Mouse (Mus musculus) CH12.LX (cell line): ENCODE measurements at regions not wholly inside any gene's neighbourhood (a gene's known extent, or its start where the extent isn't known, plus 50 kb on each side); places are given as distances from the start of the nearest gene placed in this dataset.

ENCODE experiments used
- DNase-seq: peaks from one replicate; pipeline ENCODE4 v3.0.0-alpha.2; 2013; ENCODE audit errors: extremely low read depth
- H3K27ac ChIP-seq: 2 replicates; pipeline ENCODE4 v1.5.1; 2012; ENCODE audit warnings: low read depth, mild to moderate bottlenecking, control low read depth, moderate library complexity; ENCODE audit not compliant: insufficient read depth
- H3K27me3 ChIP-seq: replicated peaks from 2 replicates; pipeline ENCODE3; 2012; ENCODE audit warnings: inconsistent platforms
- H3K36me3 ChIP-seq, 2 experiments: replicated peaks in 1 of 2; 2 replicates each; pipeline versions ENCODE3 to v1.6.1; 2012; ENCODE audit warnings: inconsistent platforms in 1 of 2, low read length in 1 of 2, mild to moderate bottlenecking in 1 of 2, mixed read lengths in 1 of 2, moderate library complexity in 1 of 2; ENCODE audit not compliant: control insufficient read depth in 1 of 2, insufficient read depth in 1 of 2
- H3K4me1 ChIP-seq, 2 experiments: 2 replicates each; pipeline ENCODE4 v1.6.1; 2012; ENCODE audit warnings: inconsistent platforms in 1 of 2, moderate library complexity in 1 of 2; ENCODE audit not compliant: insufficient read depth in 2 of 2, control insufficient read depth in 1 of 2
- H3K4me2 ChIP-seq: 2 replicates; pipeline ENCODE4 v1.6.1; 2012; ENCODE audit warnings: low read depth, mild to moderate bottlenecking, control low read depth; ENCODE audit not compliant: poor library complexity, insufficient read depth, severe bottlenecking
- H3K4me3 ChIP-seq, 3 experiments: fragments of 150-350 bp in 1 of 3; sonication (generic) in 1 of 3; replicated peaks in 1 of 3; 2 replicates each; pipeline versions ENCODE3 to v1.5.1; 2011 to 2012; ENCODE audit warnings: low read depth in 2 of 3, low read length in 2 of 3, mild to moderate bottlenecking in 2 of 3, moderate library complexity in 2 of 3, control low read depth in 1 of 3, improper control_type of control experiment in 1 of 3, inconsistent platforms in 1 of 3, mixed read lengths in 1 of 3; ENCODE audit not compliant: poor library complexity in 1 of 3
- H3K79me2 ChIP-seq: replicated peaks from 2 replicates; pipeline ENCODE4 v1.6.1; 2012; ENCODE audit warnings: mild to moderate bottlenecking, moderate library complexity; ENCODE audit not compliant: control insufficient read depth, poor library complexity, insufficient read depth, severe bottlenecking; ENCODE audit errors: extremely low read depth
- H3K9ac ChIP-seq: 2 replicates; pipeline ENCODE4 v1.6.1; 2012; ENCODE audit warnings: low read depth, mild to moderate bottlenecking, control low read depth, moderate library complexity; ENCODE audit not compliant: insufficient read depth
- H3K9me3 ChIP-seq: replicated peaks from 2 replicates; pipeline ENCODE3; 2012; ENCODE audit warnings: low read length, inconsistent platforms, mixed read lengths
- BHLHE40 ChIP-seq: IDR thresholded peaks from 2 replicates; pipeline ENCODE4 v1.6.1; 2011; ENCODE audit warnings: mild to moderate bottlenecking, low read depth, low read length, improper control_type of control experiment
- ELF1 ChIP-seq: IDR thresholded peaks from 2 replicates; pipeline ENCODE4 v1.6.1; 2014; ENCODE audit warnings: low read depth, mild to moderate bottlenecking, inconsistent platforms, low read length, improper control_type of control experiment
- EP300 ChIP-seq: IDR thresholded peaks from 2 replicates; pipeline ENCODE4 v1.6.1; 2011; ENCODE audit warnings: low read length, improper control_type of control experiment
- GABPA ChIP-seq: IDR thresholded peaks from 2 replicates; pipeline ENCODE4 v1.6.1; 2012; ENCODE audit warnings: low read depth, low read length, improper control_type of control experiment, inconsistent platforms; ENCODE audit not compliant: insufficient replicate concordance
- JUND ChIP-seq: conservative IDR thresholded peaks from 2 replicates; pipeline ENCODE4 v1.6.1; 2011; ENCODE audit warnings: low read depth, low read length, improper control_type of control experiment
- MAFK ChIP-seq: IDR thresholded peaks from 2 replicates; pipeline ENCODE4 v1.6.1; 2011; ENCODE audit warnings: low read length, improper control_type of control experiment; ENCODE audit not compliant: insufficient replicate concordance
- MAZ ChIP-seq: IDR thresholded peaks from 2 replicates; pipeline ENCODE4 v1.6.1; 2012; ENCODE audit warnings: low read depth, mild to moderate bottlenecking, inconsistent platforms, low read length, improper control_type of control experiment, moderate library complexity
- MEF2A ChIP-seq: IDR thresholded peaks from 2 replicates; pipeline ENCODE4 v1.6.1; 2014; ENCODE audit warnings: low read depth, mild to moderate bottlenecking, inconsistent platforms, low read length, improper control_type of control experiment, borderline replicate concordance
- PAX5 ChIP-seq: IDR thresholded peaks from 2 replicates; pipeline ENCODE4 v1.6.1; 2012; ENCODE audit warnings: low read length, inconsistent platforms, mixed read lengths
- POLR2A ChIP-seq: IDR thresholded peaks from 2 replicates; pipeline ENCODE4 v1.6.1; 2011; ENCODE audit warnings: low read depth, mild to moderate bottlenecking, improper control_type of control experiment, low read length
- POLR2AphosphoS2 ChIP-seq: IDR thresholded peaks from 2 replicates; pipeline ENCODE4 v1.6.1; 2011; ENCODE audit warnings: low read depth, low read length, improper control_type of control experiment
- UBTF ChIP-seq: IDR thresholded peaks from 2 replicates; pipeline ENCODE4 v1.6.1; 2012; ENCODE audit warnings: low read depth, mild to moderate bottlenecking, inconsistent platforms, low read length, improper control_type of control experiment, moderate library complexity
- dilution Hi-C: fragments of 300-500 bp; cut with MboI; formaldehyde crosslinking; loops from 2 replicates; pipeline ENCODE4 v1.14.3; 2020; ENCODE audit warnings: low sequenced_read_pairs; ENCODE audit not compliant: extremely low pct_unique_long_range_greater_than_20kb, extremely low pct_ligation_motif_present
- in situ Hi-C: fragments of 300-500 bp; cut with MboI; formaldehyde crosslinking; loops from 3 replicates; pipeline ENCODE4 v1.14.3; 2019; ENCODE audit warnings: low sequenced_read_pairs, low pct_ligation_motif_present, low pct_unique_long_range_greater_than_20kb, mixed read lengths

DNA sequence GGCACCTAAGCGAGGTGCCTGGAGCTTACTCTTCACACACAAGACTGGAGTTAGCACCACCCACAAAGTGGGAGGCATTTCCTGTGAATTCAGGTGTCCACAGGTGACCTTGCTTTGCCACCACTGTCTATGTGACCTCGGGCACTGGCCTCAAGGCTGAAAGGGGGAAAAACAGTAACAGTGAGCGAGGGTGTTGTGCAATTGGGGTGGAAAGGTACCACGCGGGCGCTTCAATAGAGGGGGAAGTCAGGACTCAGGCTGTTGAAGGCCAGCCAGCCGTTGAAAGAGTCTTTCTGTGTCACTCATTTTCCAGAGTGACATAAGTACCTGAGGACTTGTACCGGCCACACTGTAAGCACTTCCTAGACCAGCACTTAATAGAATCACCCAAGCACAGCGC lies 128.2 kb downstream of the Inhbb start:
- dilution Hi-C loops (no loop called here), in situ Hi-C loops (no loop called here)
- H3K79me2 ChIP-seq, result no peaks in the 10 kb centered on the region
- H3K4me2 ChIP-seq, result no peak overlapping the region
- no peak overlapping the region for H3K9ac ChIP-seq
- DNase-seq, result no peak
- TF ChIP-seq UBTF, result no peak
- no peaks in the 10 kb centered on the region for H3K27me3 ChIP-seq
- H3K27ac ChIP-seq, result no peak overlapping the region
- H3K36me3 ChIP-seq, result no peaks in the 10 kb centered on the region
- no peaks in the 10 kb centered on the region for H3K4me1 ChIP-seq
- no peak overlapping the region for H3K4me3 ChIP-seq
- peaks cover 76% of the 10 kb centered on the region for H3K9me3 ChIP-seq

DNA sequence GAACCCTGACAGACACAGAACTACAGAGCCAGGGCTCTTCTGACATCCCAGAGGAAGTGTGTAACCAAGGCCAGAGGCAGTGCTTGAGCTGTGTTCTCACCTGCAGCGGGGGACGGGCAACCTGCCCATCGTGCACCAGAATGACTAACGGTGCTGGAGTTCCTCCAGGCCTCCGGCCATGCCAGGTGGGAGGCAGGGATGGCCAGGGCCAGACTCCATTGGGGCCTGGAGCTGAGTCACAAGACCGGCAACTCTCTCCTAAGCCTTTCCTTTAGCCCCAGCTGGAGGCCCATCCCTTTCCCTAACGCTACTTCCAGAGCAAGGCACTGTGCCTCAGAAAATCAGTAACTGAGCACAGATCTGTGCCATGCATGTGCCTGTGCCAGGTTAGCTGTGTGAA lies 129.8 kb downstream of the Inhbb start:
- no peak for DNase-seq
- TF ChIP-seq MEF2A (no peak), BHLHE40 (no peak), POLR2A (no peak), JUND (no peak), EP300 (no peak)
- Histone ChIP-seq H3K4me3 (no peak overlapping the region), H3K27ac (no peak overlapping the region), H3K4me2 (no peak overlapping the region), H3K9me3 (peaks cover 72% of the 10 kb centered on the region), H3K9ac (no peak overlapping the region), H3K4me1 (no peaks in the 10 kb centered on the region), H3K36me3 (no peaks in the 10 kb centered on the region), H3K27me3 (no peaks in the 10 kb centered on the region), H3K79me2 (no peaks in the 10 kb centered on the region)
- in situ Hi-C loops (no loop called here), dilution Hi-C loops (no loop called here)

DNA sequence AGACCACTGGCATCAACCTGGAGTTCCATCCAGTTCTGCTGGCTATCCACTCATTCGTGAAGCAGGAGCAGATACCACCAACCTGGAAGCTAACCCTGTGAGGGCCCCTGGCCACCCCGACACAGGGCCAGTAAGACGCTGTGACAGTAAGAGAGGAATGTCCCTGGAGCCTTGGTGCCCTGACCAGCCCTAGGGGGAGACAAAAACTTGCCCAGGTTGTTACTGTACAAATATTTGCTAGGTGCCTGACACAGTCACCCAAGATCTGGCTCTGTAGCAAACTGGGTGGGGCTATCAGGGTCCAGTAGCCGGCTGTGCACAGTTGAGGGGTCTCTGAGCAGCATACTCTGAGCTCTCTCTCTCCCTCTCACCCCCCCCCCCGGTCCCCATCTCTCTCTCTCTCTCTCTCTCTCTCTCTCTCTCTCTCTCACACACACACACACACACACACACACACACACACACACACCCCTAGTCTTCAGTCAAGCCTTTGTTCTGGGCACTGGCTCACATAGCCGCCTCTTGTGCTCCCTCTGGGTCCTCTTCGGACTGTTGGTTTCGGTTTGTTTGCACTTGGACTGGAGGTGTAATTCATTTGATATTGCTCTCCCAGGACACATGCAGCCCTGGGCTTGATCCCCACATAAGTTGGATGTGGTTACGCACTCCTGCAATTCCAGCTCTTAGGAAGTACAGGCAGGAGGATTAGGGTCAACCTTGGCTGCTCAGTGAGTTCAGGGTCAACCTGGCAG lies 131.7 kb downstream of the Inhbb start:
- Histone ChIP-seq H3K27ac (no peak overlapping the region), H3K4me3 (no peak overlapping the region), H3K79me2 (no peaks in the 10 kb centered on the region), H3K4me1 (no peaks in the 10 kb centered on the region), H3K27me3 (no peaks in the 10 kb centered on the region), H3K9me3 (peaks cover 81% of the 10 kb centered on the region), H3K4me2 (no peak overlapping the region), H3K9ac (no peak overlapping the region), H3K36me3 (no peaks in the 10 kb centered on the region)
- DNase-seq, result no peak
- dilution Hi-C loops, result no loop called here
- in situ Hi-C loops, result no loop called here
- TF ChIP-seq POLR2AphosphoS2 (no peak), PAX5 (no peak), ELF1 (no peak), MAZ (no peak), GABPA (no peak), EP300 (no peak), MAFK (no peak)
